Mouse (Mus musculus): Measurements from ENCODE around the gene Sqor. TPM values are rescaled to one million over a fixed set of nuclear protein-coding genes. Genes with fewer than 3 reads are reported as not detected.

Gene Sqor
- polyA plus RNA-seq, 1 experiment from 2014 or later = 8.3 TPM

GRCm38 (mm10) chr2:122783730-122784129 lies 18.7 kb downstream of the Sqor start:
- no peak for ATAC-seq (ENCODE audit: insufficient number of reproducible peaks, insufficient read depth, low FRiP score, low read depth)
- H3K36me3 ChIP-seq (ENCODE audit: control insufficient read depth, insufficient read depth, low read length) = no peaks in the 10 kb centered on the region
- 74% methylated on average over 2 of the region's 2 CpGs for WGBS
- H3K4me3 ChIP-seq (ENCODE audit: control insufficient read depth in 1 of 2, insufficient read depth in 1 of 2, low read depth in 1 of 2, low read length in 2 of 2) = no peak overlapping the region
- H3K4me1 ChIP-seq (ENCODE audit: control insufficient read depth in 2 of 2, insufficient read depth in 2 of 2, low read length in 2 of 2) = peaks cover 0 to 2% of the 10 kb centered on the region in 2 experiments; a peak in 1 of 4 replicates
- no peak overlapping the region for H3K4me2 ChIP-seq (ENCODE audit: low read length)
- no peak overlapping the region for H3K27ac ChIP-seq (replicated peaks in 1 of 2; ENCODE audit: control insufficient read depth in 1 of 2, insufficient read depth in 1 of 2, low read depth in 2 of 2, low read length in 2 of 2)
- H3K27me3 ChIP-seq (ENCODE audit: control insufficient read depth, insufficient read depth, low read length) = no peaks in the 10 kb centered on the region
- no peaks in the 10 kb centered on the region for H3K9me3 ChIP-seq (ENCODE audit: control insufficient read depth, low read length)
- no peak overlapping the region for H3K9ac ChIP-seq (ENCODE audit: low read length)

- H3K27ac ChIP-seq (replicated peaks in 1 of 2; ENCODE audit: control insufficient read depth in 1 of 2, insufficient read depth in 1 of 2, low read depth in 2 of 2, low read length in 2 of 2) = no peak overlapping the region
- no peak overlapping the region for H3K9ac ChIP-seq (ENCODE audit: low read length)
- no peaks in the 10 kb centered on the region for H3K9me3 ChIP-seq (ENCODE audit: control insufficient read depth, low read length)
- no peak for ATAC-seq (ENCODE audit: insufficient number of reproducible peaks, insufficient read depth, low FRiP score, low read depth)
- WGBS = 87% methylated on average over 3 of the region's 3 CpGs
- H3K4me1 ChIP-seq (ENCODE audit: control insufficient read depth in 2 of 2, insufficient read depth in 2 of 2, low read length in 2 of 2) = peaks cover 0 to 2% of the 10 kb centered on the region in 2 experiments; a peak in 1 of 4 replicates
- no peak overlapping the region for H3K4me3 ChIP-seq (ENCODE audit: control insufficient read depth in 1 of 2, insufficient read depth in 1 of 2, low read depth in 1 of 2, low read length in 2 of 2)
- no peak overlapping the region for H3K4me2 ChIP-seq (ENCODE audit: low read length)
- no peaks in the 10 kb centered on the region for H3K36me3 ChIP-seq (ENCODE audit: control insufficient read depth, insufficient read depth, low read length)
- H3K27me3 ChIP-seq (ENCODE audit: control insufficient read depth, insufficient read depth, low read length) = no peaks in the 10 kb centered on the region
These were observed 19.7 kb downstream of the Sqor start for GRCm38 (mm10) chr2:122784701-122785100.

GRCm38 (mm10) chr2:122786167-122786566 lies 21.1 kb downstream of the Sqor start:
- Histone ChIP-seq H3K4me3 (ENCODE audit: control insufficient read depth in 1 of 2, insufficient read depth in 1 of 2, low read depth in 1 of 2, low read length in 2 of 2) (no peak overlapping the region), H3K36me3 (ENCODE audit: control insufficient read depth, insufficient read depth, low read length) (no peaks in the 10 kb centered on the region), H3K9me3 (ENCODE audit: control insufficient read depth, low read length) (no peaks in the 10 kb centered on the region), H3K4me2 (ENCODE audit: low read length) (no peak overlapping the region), H3K27ac (replicated peaks in 1 of 2; ENCODE audit: control insufficient read depth in 1 of 2, insufficient read depth in 1 of 2, low read depth in 2 of 2, low read length in 2 of 2) (no peak overlapping the region), H3K4me1 (ENCODE audit: control insufficient read depth in 2 of 2, insufficient read depth in 2 of 2, low read length in 2 of 2) (no peaks in the 10 kb centered on the region), H3K9ac (ENCODE audit: low read length) (no peak overlapping the region), H3K27me3 (ENCODE audit: control insufficient read depth, insufficient read depth, low read length) (no peaks in the 10 kb centered on the region)
- WGBS = 81% methylated on average over 2 of the region's 2 CpGs
- ATAC-seq (ENCODE audit: insufficient number of reproducible peaks, insufficient read depth, low FRiP score, low read depth) = no peak

GRCm38 (mm10) chr2:122789311-122789710 lies 24.3 kb downstream of the Sqor start:
- H3K4me2 ChIP-seq (ENCODE audit: low read length) = no peak overlapping the region
- H3K4me3 ChIP-seq (ENCODE audit: control insufficient read depth in 1 of 2, insufficient read depth in 1 of 2, low read depth in 1 of 2, low read length in 2 of 2) = no peak overlapping the region
- H3K27me3 ChIP-seq (ENCODE audit: control insufficient read depth, insufficient read depth, low read length) = no peaks in the 10 kb centered on the region
- WGBS = 84% methylated on average over 7 of the region's 7 CpGs
- H3K4me1 ChIP-seq (ENCODE audit: control insufficient read depth in 2 of 2, insufficient read depth in 2 of 2, low read length in 2 of 2) = no peaks in the 10 kb centered on the region
- H3K9ac ChIP-seq (ENCODE audit: low read length) = no peak overlapping the region
- no peak for ATAC-seq (ENCODE audit: insufficient number of reproducible peaks, insufficient read depth, low FRiP score, low read depth)
- no peaks in the 10 kb centered on the region for H3K9me3 ChIP-seq (ENCODE audit: control insufficient read depth, low read length)
- H3K36me3 ChIP-seq (ENCODE audit: control insufficient read depth, insufficient read depth, low read length) = no peaks in the 10 kb centered on the region
- no peak overlapping the region for H3K27ac ChIP-seq (replicated peaks in 1 of 2; ENCODE audit: control insufficient read depth in 1 of 2, insufficient read depth in 1 of 2, low read depth in 2 of 2, low read length in 2 of 2)

- ATAC-seq (ENCODE audit: insufficient number of reproducible peaks, insufficient read depth, low FRiP score, low read depth) = no peak
- H3K4me3 ChIP-seq (ENCODE audit: control insufficient read depth in 1 of 2, insufficient read depth in 1 of 2, low read depth in 1 of 2, low read length in 2 of 2) = no peak overlapping the region
- H3K27me3 ChIP-seq (ENCODE audit: control insufficient read depth, insufficient read depth, low read length) = no peaks in the 10 kb centered on the region
- H3K36me3 ChIP-seq (ENCODE audit: control insufficient read depth, insufficient read depth, low read length) = no peaks in the 10 kb centered on the region
- H3K9ac ChIP-seq (ENCODE audit: low read length) = no peak overlapping the region
- no peaks in the 10 kb centered on the region for H3K4me1 ChIP-seq (ENCODE audit: control insufficient read depth in 2 of 2, insufficient read depth in 2 of 2, low read length in 2 of 2)
- no peak overlapping the region for H3K27ac ChIP-seq (replicated peaks in 1 of 2; ENCODE audit: control insufficient read depth in 1 of 2, insufficient read depth in 1 of 2, low read depth in 2 of 2, low read length in 2 of 2)
- H3K4me2 ChIP-seq (ENCODE audit: low read length) = no peak overlapping the region
- WGBS = 68% methylated on average over 6 of the region's 6 CpGs
- no peaks in the 10 kb centered on the region for H3K9me3 ChIP-seq (ENCODE audit: control insufficient read depth, low read length)
These were observed 24.7 kb downstream of the Sqor start for GRCm38 (mm10) chr2:122789730-122790129.

GRCm38 (mm10) chr2:122804392-122804791 lies 39.4 kb downstream of the Sqor start:
- 84% methylated on average over 6 of the region's 6 CpGs for WGBS
- Histone ChIP-seq H3K9me3 (ENCODE audit: control insufficient read depth, low read length) (no peaks in the 10 kb centered on the region), H3K4me2 (ENCODE audit: low read length) (no peak overlapping the region), H3K9ac (ENCODE audit: low read length) (no peak overlapping the region), H3K27me3 (ENCODE audit: control insufficient read depth, insufficient read depth, low read length) (no peaks in the 10 kb centered on the region), H3K27ac (replicated peaks in 1 of 2; ENCODE audit: control insufficient read depth in 1 of 2, insufficient read depth in 1 of 2, low read depth in 2 of 2, low read length in 2 of 2) (no peak overlapping the region), H3K4me1 (ENCODE audit: control insufficient read depth in 2 of 2, insufficient read depth in 2 of 2, low read length in 2 of 2) (no peaks in the 10 kb centered on the region; a peak in 1 of 4 replicates), H3K4me3 (ENCODE audit: control insufficient read depth in 1 of 2, insufficient read depth in 1 of 2, low read depth in 1 of 2, low read length in 2 of 2) (no peak overlapping the region), H3K36me3 (ENCODE audit: control insufficient read depth, insufficient read depth, low read length) (no peaks in the 10 kb centered on the region)
- ATAC-seq (ENCODE audit: insufficient number of reproducible peaks, insufficient read depth, low FRiP score, low read depth) = no peak

- no peak overlapping the region for H3K4me3 ChIP-seq (ENCODE audit: control insufficient read depth in 1 of 2, insufficient read depth in 1 of 2, low read depth in 1 of 2, low read length in 2 of 2)
- H3K4me2 ChIP-seq (ENCODE audit: low read length) = no peak overlapping the region
- H3K9me3 ChIP-seq (ENCODE audit: control insufficient read depth, low read length) = no peaks in the 10 kb centered on the region
- no peak overlapping the region for H3K9ac ChIP-seq (ENCODE audit: low read length)
- no peak for ATAC-seq (ENCODE audit: insufficient number of reproducible peaks, insufficient read depth, low FRiP score, low read depth)
- no peaks in the 10 kb centered on the region for H3K27me3 ChIP-seq (ENCODE audit: control insufficient read depth, insufficient read depth, low read length)
- H3K36me3 ChIP-seq (ENCODE audit: control insufficient read depth, insufficient read depth, low read length) = no peaks in the 10 kb centered on the region
- 74% methylated on average over 3 of the region's 3 CpGs for WGBS
- H3K27ac ChIP-seq (replicated peaks in 1 of 2; ENCODE audit: control insufficient read depth in 1 of 2, insufficient read depth in 1 of 2, low read depth in 2 of 2, low read length in 2 of 2) = no peak overlapping the region
- no peaks in the 10 kb centered on the region; a peak in 1 of 4 replicates for H3K4me1 ChIP-seq (ENCODE audit: control insufficient read depth in 2 of 2, insufficient read depth in 2 of 2, low read length in 2 of 2)
These were observed 41.0 kb downstream of the Sqor start for GRCm38 (mm10) chr2:122806040-122806439.

GRCm38 (mm10) chr2:122809027-122809426 lies 44.0 kb downstream of the Sqor start:
- Histone ChIP-seq H3K4me1 (ENCODE audit: control insufficient read depth in 2 of 2, insufficient read depth in 2 of 2, low read length in 2 of 2) (no peaks in the 10 kb centered on the region), H3K27me3 (ENCODE audit: control insufficient read depth, insufficient read depth, low read length) (no peaks in the 10 kb centered on the region), H3K36me3 (ENCODE audit: control insufficient read depth, insufficient read depth, low read length) (no peaks in the 10 kb centered on the region), H3K9ac (ENCODE audit: low read length) (no peak overlapping the region), H3K9me3 (ENCODE audit: control insufficient read depth, low read length) (no peaks in the 10 kb centered on the region), H3K4me3 (ENCODE audit: control insufficient read depth in 1 of 2, insufficient read depth in 1 of 2, low read depth in 1 of 2, low read length in 2 of 2) (no peak overlapping the region), H3K27ac (replicated peaks in 1 of 2; ENCODE audit: control insufficient read depth in 1 of 2, insufficient read depth in 1 of 2, low read depth in 2 of 2, low read length in 2 of 2) (no peak overlapping the region), H3K4me2 (ENCODE audit: low read length) (no peak overlapping the region)
- 69% methylated on average over 4 of the region's 4 CpGs for WGBS
- no peak for ATAC-seq (ENCODE audit: insufficient number of reproducible peaks, insufficient read depth, low FRiP score, low read depth)
